Mouse (Mus musculus): ENCODE results near the gene Plppr4.
A peak's percentile ranks its signal among the peaks of the same experiment; 100 is the strongest.

Plppr4 gene

GRCm38 (mm10) chr3:117360528-117360927, at the start of gene Plppr4:
Gene Plppr4, minus strand, starts transcription at chr3:117360876.
- DNase-seq, result no peak

DNA sequence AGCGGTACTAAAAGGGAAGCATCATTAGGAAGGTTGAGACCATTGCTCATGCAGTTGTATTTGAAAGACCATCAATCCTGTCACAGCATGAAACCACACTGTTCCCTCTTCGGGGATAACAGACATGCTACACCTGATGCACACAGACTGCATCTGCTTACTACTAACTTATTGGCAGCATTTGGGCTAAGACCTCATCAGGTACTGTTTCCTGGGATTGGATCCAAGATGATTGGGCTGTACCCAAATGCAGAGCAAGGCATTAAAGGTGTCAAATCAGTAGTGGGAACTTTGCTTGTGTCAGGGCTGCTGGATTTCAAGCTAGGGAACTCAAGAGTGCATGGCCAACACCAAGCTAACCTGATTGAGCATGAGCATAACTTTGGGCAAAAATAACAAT, 45.1 kb upstream of the Plppr4 start:
- DNase-seq, result peak; percentile 57 to 60

DNA sequence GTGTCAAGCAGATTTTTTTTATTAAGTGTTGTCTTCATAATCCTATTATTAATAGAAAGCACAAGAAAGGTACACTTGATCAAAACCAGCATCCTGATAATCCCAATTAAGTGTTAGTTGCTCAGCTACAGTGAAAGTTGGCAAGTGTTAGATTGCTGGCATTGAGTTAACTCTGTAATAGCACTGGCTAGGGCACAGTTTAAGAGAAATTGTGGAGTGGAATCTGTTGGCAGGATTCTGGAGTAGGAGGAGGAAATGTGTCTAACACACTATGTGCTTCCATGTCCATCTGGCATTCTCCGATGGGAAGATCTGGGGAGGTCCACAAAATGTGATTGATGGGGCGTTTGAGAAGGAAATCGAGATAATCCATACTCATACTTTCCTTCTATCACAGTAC, 43.1 kb upstream of the Plppr4 start:
- peak; percentile 70 to 73 for DNase-seq

DNA sequence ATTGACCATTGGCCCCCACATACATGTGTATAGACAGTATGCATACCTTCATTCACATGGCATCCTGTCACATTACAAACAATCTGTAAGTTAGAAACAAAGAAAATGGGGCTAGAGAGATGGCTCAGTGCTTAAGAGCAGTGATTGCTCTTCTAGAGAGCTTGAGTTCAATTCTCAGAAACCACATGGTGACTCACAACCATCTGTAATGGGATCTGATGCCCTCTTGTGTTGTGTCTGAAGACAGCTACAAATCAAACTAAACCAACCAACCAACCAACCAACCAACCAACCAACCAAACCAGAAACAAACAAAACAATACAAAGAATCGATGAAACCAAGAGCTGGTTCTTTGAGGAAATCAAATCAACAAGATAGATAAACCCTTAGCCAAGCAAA, 5.4 kb upstream of the Plppr4 start:
- no peak for DNase-seq

DNA sequence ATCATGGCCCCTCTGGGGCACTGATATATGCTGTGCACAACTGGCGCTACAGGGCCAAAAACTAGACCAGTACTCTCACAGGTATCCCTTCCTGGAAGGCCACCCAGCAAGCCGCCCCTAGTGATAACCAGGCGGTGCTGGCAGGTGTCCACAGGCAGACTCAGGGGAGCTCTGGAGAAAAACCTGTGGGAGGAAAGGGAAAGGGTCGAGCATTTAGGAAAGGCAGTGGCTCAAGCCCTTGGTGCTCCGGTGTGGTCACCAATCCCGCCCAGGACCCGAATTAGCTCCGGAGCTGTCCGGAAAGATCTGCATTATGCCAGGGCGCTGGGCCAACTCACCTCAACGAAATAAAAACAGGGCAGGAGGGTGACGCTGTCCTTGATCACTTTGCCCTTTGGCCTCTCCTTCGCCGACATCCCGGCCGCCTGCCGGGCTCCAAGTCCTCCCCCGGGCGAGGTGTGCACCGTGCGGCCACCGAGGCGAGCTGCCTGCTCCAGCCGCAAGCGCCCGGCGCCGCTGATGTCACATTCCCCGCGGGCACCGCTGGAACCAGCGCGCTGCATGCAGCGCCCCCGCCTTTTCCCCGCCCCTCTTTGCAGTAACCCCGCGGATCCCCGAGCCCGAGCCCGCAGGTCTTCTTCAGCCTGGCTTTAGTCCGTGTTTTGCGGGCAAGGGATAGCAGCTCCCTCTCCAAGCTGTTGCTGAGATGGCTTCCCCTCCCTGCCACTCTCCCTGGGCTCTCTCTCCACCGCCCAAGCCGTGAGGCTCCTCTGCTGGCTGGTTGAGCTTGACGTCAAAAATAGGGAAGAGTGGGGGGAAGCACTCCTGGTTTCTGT, 772 bp downstream of the Plppr4 start:
- DNase-seq, result peak; percentile 83 to 85

DNA sequence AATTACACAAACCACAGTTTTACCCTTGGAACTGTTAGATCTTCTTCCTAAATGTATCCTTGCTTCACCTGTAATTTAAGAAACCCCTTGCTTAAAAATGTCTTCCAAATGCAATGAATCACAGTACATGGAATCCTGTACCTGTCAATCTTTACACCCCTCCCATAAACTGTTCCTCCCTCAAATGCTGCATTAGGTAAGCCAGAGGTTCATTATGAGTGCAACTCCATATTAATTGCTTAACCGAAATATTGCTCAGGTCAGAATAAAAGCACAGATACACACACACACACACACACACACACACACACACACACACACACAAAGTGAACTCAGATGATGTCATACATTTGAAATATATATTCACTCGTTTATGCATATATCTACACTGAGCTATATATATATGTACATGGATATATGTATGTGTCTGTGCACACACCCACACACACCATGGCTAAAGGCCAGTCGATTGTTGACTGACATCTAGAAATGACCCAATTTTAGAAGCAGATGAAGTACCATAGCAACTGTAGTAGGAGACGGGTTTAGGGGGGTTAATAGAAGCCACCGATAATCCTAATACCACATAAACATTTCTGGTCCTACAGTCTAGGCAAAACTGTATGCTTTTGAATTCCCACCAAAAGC, 1.6 kb downstream of the Plppr4 start:
- DNase-seq, result peak in 1 of 2 experiments; percentile 49

DNA sequence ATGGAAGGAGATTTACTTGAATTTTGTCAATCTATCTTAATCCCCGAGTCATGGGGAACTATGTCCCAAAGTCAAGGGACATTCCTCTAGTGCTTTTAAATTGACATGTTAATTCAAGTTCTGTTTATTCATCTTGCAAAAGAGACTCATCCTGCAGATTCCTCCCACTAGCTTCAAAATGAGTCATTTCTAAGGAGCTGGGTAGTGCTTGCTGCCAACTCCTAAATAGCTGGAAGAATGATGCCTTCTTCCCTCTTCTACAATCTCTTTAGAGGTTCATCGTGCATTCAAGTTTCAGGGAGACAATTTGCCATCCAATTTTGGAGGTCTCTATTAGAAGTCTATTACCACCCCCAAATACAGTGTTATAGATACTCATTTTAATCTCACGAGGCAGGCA, 3.3 kb downstream of the Plppr4 start:
- DNase-seq, result no peak

DNA sequence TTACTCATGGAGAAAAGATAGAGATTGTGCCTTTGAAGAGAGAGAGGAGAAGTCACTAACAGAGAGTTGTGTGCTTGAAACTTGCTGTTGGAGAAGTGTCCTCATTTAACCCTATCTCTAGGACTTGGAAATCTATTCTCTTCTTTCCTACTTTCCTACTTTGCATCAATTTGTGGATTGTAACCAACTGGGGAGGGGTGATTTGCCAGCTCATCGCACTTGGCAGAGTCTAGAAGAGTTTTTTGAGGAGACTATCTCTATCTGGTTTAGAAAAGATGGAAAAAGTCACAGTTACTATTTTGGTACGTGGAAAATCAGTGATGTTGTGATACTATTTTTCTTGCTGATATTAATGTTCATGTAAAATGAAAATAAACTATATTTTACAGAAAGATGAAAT, 6.7 kb downstream of the Plppr4 start:
- peak; percentile 44 to 54 for DNase-seq

DNA sequence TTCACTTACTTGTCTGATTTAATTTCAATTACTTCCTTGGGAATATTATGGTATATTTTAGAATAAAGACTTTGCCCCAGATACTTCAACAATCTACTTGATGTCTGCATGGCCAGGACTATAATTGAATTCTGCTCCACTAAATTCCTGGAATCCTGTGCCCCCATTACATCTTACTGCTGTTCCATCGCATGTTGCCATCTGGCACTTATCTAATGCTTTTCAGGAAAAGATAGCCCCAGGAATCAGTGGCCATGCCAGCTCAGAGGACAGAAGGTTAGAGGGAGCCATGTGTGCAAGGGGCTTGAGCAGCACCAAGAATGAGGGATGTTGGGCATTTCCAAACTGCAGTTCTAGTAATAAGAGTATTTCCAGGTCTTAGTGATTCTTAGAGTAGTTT, 14.3 kb downstream of the Plppr4 start:
- DNase-seq, result peak; percentile 95 to 97

- no peak for DNase-seq
These were observed 29.2 kb downstream of the Plppr4 start for GRCm38 (mm10) chr3:117331502-117331901.

- no peak for DNase-seq
These were observed 31.2 kb downstream of the Plppr4 start for GRCm38 (mm10) chr3:117329485-117329884.

DNA sequence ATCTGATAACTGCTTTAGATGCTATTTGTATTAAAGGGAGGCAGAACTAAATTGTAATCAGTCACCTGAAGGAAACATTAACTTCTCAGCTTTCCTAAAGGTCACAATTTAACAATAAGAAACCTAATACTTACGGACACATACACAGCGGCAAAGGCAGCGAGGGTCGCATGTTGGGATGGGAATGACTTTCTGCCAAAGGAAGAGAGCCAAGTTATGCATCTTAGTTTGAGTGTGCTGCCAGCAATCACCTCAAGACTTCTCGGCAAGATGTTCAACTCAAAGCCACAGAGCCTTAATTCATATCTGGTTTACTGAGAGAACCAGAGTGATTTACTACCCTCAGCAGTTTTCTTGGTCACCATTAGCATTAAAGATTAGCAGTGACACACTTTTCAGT, 34.1 kb downstream of the Plppr4 start:
- peak; percentile 54 to 59 for DNase-seq

DNA sequence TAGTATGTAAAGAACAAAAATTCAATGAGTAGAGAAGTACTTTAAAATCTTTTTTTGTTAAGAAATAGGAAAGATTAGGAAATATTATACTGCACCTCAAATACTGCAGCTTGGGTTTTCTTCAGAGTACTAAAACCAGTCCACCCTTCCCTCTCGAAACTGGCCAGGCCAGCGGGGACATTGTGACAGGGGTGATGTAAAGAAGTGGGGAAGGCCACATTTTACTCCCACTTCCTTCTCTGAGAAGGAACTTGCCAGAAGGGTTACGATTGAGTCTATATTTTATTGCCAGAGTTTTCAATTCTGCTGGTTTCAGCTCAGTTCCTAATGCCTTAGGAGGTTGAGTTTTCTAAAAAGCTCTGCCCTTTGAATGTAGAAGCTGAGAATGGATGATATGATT, 41.0 kb downstream of the Plppr4 start:
- DNase-seq, result no peak

GRCm38 (mm10) chr3:117313339-117313738, 47.3 kb downstream of the Plppr4 start:
- DNase-seq, result no peak

DNA sequence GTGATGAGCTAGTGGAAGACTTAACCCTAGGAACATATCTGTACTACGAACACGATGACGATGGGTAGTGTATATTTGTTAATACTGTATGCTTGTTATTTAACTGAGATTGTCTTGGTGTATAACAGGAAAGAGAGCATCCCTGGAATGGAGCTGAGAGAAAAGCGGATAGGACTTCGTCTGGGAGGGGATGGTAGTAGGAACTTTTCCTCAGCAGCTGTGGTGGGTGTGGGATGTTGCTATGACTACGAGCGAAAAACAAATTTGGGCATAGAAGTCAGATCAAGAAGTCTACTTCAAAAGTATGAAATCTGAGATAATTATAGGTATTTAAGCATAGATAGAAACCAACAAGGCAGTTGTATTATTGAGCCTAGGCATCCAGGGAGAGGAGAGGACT, 48.6 kb downstream of the Plppr4 start:
- DNase-seq, result no peak

- DNase-seq, result no peak
These were observed 49.8 kb downstream of the Plppr4 start for GRCm38 (mm10) chr3:117310801-117311368.

GRCm38 (mm10) chr3:117309580-117309910, 51.1 kb downstream of the Plppr4 start:
- DNase-seq, result no peak

- DNase-seq, result peak in 1 of 2 experiments; percentile 17
These were observed 51.6 kb downstream of the Plppr4 start for GRCm38 (mm10) chr3:117308895-117309579.

- peak; percentile 31 to 44 for DNase-seq
These were observed 53.1 kb downstream of the Plppr4 start for GRCm38 (mm10) chr3:117307555-117307954.

- no peak for DNase-seq
These were observed 56.6 kb downstream of the Plppr4 start for GRCm38 (mm10) chr3:117304037-117304436.

DNA sequence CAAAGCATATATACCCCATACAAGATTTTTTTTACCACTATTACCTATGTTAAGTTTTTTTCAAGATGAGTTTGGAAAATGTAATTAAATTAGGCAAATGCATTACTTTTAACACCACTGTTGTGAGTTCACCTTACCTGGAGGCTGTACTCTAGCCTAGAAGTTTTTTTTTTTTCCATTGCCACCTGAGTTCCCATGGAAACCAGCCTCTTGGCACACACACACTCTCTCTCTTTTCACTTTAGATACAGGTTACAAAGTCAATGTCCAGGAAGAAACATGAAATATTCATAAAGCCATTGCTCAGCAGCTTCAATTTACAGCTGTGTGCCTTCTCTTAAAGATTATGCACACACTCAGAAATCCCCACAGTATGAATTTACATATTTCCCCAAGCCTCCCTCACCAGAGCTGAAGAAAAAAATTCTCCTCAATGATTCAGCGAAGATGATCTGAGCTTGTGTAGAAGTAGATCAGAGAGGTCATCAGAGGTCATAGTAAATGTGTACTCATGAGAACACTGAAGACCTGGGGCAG, 59.9 kb downstream of the Plppr4 start:
- no peak for DNase-seq

GRCm38 (mm10) chr3:117297735-117298134, 62.9 kb downstream of the Plppr4 start:
- no peak for DNase-seq

DNA sequence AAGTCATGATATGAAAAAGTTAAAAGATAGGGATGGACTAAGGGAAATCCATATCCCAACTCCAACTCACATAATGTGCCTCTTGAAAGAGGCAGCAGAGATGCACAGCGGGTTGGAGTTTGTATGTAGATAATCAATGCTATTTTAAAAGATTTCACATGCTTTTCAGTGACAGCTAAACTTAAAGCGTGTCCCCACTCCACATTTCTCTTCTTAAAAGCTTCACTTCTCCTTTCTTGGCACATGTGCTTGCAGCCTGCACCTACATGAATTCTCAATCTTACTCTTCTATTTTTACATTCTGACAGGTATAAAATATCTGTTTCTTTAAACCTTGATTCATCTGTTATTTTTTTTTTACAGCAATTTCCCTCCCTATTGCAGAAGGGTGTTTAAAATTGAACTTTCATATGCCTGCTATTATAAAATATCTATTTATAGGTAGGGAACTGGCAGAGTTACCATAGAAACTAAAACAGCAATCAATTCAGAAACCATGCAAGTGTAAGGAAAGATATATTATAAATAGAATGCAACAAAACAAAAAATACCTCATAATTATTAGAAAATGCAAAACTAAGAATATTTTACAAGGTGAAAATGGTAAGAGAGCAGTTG, 66.3 kb downstream of the Plppr4 start:
- no peak for DNase-seq

Measured in cerebellum, postnatal 10 days (tissue).